Mouse (Mus musculus) embryo, embryonic 9.5 days (tissue): ENCODE measurements around the gene Slc45a3.

Experiments
- DNase-seq: peaks from one replicate; pipeline ENCODE4 v3.0.0-alpha.2; 2017; ENCODE audit errors: extremely low spot score

Slc45a3 gene

GRCm38 (mm10) chr1:131993169-131994040, 30.6 kb downstream of the Slc45a3 start:
- no peak for DNase-seq

DNA sequence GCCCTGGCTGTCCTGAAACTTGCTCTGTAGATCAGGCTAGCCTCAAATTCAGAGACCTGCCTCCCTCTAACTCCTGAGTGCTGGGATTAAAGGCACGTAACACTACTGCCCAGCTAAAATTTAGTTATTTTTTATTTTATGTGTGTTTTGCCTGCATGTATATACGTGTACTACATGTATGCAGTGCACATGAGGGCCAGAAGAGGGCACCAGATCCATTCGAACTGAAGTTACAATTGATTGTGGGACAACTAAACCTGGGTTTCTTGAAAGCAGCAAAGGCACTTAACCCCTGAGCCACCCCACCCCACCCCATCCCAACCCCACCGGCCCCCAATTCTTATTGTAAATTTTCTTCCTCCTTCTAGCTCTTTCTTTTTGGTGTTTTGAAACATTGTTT, 32.3 kb downstream of the Slc45a3 start:
- peak; percentile 48 for DNase-seq

GRCm38 (mm10) chr1:132000506-132000905, 37.7 kb downstream of the Slc45a3 start:
- DNase-seq, result no peak

DNA sequence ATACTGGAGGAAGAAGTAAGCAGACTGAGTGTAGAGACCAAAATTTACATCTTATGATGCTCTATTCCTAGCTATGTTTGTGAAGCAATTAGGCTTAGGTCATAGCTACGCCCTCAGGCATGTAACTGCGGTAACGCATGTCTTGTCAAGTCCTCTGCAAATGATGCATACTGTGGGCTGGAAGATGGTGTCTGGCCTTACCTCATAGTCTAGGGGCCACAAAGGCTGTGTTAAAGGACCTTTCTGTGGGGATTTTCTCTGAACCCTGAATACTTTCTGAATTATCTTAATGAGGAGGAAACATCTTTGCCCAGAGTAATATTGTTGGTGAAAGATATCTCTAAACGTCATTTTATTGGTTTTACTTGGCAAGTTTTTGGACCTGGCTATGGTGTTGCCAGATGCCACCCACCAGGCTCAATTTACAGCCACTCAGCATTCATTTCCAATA, 39.1 kb downstream of the Slc45a3 start:
- no peak for DNase-seq

DNA sequence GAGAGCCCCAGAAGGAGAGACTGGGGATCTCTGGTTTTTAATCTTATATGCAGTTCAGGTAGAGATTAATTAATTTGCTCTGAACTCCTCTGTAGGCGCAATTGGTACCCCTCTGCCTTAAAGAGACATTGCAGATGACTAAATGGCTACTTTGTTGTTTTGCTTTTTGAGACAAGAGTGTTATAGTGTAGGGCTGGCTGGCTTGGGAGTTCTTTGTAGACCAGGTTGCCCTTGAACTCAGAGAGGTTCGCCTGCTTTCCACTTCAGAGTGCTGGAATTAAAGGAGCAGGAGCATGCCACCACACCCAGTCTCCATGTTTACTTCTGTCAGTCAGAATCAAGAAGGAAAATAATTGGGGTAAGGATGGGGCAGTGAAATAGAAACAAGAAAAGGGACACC, 40.3 kb downstream of the Slc45a3 start:
- no peak for DNase-seq

DNA sequence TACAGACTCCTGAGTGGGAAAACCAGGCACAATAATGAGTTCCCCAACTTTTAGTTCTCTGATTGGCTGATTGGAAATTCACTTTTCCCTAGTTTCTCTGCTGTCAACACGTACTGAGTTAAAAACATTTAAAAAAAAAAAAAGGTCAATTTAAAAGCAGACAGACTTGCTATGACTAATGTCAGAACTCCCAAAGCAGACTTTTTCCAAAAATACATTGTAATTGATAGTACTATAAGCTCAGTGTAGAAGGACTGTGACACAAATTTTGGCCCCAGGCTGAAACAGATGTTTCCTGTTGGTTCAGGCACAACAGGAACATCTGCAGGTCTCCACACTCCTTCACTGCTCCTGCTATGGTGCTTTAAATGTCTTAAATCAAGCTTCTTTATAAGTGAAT, 41.0 kb downstream of the Slc45a3 start:
- no peak for DNase-seq

DNA sequence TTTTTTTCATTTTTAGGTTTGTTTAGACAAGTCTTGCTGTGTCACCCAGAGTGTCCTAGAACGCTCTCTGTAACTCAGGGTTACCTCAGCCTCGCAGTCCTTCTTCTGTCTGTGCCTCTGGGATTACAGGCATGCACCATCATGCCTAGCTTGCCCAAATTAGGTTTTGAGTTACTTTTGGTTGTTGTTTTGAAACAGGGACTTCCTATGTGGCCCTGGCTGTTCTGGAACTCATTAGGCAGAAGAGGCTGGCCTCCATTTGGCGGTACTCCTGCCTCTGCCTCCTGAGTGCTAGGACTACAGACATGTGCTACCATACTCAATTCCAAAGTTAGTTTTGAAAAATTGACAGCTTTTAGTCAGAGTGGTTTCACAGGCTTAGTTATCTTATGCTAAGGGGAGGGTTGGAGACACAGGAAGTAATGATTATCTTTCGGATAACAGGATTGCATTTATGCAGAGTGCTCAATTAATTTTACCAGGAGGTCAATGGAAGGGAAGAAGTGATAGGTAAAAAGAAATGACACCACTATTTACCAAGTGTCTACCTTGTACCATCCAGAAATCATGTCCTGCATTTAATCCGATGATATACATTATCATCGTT, 41.9 kb downstream of the Slc45a3 start:
- no peak for DNase-seq

DNA sequence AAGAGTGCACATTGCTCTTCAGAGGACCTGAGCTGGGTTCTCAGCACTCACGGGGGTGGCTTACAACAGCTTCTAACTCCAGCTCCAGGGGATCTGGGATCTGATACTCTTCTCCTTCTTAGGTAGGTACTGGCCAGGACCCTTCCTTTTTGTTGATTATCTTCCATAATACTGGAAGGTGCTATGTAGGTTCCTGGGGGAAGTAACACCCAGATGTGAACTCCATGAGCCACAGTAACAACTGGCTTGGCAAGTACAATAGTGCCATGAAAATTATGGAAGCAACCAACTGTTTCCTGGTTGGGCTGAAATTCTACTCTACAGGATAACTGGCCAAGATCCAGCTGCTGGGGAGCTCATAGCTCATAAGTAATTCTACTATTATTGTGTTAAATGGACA, 42.7 kb downstream of the Slc45a3 start:
- DNase-seq, result no peak

DNA sequence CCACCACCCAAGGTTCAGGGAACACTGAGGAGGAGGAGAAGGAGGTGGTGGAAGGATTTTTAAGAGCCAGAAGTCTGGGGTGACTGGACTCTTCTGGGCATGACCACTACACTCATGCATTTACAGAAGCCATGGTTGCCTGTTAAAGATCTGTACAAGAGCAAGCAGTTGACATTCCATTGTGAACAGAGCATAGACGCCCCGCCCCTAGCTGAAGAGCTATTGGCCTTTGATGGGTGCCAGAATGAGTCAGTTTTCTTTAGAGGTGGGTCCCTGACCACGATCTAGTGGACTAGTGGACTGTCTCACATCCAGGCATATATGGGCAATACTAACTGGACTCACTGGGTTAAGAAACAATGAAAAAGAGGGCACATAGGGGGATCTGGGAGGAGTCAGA, 43.3 kb downstream of the Slc45a3 start:
- DNase-seq, result no peak

DNA sequence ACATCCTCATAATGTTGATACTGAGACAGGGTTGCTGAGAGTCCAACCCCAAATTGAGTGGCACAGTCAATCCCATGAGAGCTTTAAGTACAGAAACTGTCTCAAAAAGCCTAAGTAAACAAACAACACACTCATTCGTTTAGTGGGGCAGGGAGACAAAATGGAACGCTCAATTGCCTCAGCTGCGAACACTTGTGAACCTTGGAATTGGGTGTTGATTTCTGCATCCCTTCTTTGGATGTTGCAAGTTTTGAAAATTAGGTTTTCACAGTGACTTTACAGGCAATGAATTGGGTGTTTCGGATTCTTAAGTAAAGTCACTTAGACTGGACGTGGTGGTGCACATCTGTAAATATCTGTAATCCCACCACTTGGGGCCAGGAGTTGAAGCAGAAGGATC, 44.0 kb downstream of the Slc45a3 start:
- DNase-seq, result no peak

DNA sequence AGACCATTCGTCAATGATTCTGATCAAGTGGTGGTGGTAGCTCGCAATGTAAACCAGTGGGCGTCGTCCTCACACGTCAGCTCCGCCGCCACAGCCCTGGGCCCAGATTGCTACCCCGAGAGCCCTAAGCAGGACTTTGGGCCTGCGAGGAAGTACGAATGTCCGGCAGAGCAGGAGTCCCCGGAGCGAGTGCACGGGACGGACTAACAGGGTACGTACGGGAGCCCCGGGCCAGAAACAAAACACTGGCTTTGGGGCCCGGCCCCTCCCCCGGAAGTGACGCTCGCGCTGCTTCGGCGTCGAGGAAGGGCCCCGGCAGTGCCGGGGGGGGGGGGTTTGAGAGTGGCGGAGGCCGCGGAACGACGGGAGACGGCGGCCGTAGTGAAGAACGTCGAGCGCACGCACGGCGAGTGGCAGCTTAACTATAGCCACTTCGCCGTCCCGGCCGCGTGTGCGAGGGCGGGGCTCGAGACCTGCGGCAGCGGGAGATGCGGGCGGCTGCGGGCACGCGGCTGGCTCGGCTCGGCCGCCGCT, 44.6 kb downstream of the Slc45a3 start, which contains the start of gene Elk4:
Gene Elk4 (plus strand): TSS at position 326 of the 534 bp plus-strand sequence.
- peak; percentile 93 for DNase-seq

- DNase-seq, result peak; percentile 92
Measured at GRCm38 (mm10) chr1:132007828-132008827, 45.4 kb downstream of the Slc45a3 start.

DNA sequence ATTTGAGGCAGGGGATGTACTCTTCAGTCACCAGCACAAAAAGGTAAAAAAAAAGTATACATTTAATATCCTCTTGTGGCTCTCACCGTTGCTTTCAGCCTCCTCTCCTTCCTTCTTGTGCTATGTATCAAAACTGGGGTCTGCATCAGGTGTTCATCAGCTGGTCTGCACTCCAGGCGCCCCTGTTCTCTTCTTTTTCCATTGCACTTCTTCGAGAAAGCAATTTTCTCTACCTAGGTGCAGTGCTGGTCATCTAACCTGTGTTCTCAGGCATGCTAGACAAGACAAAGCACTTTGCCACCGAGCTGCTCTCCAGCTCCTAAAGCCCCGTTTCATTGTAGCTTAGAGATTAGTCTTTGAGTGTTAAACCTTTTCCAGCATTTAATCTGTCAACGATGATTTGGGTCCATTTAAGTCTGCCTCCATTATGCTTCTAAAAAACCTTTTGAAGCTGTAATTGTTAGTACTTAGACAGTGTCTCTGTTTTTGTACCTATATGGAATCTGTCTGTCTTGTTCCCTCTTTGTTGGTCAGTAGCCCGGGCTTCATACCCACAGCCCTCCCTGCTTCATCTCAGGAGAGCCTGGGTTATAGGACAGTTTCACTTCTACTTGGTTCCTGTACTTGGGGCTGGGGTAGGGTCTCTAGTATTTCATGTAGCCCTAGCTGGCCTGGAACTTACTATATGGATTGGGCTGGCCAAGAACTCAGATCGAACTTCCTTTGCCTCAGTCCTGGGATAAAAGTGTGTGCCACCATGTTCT, 46.3 kb downstream of the Slc45a3 start:
- DNase-seq, result no peak

DNA sequence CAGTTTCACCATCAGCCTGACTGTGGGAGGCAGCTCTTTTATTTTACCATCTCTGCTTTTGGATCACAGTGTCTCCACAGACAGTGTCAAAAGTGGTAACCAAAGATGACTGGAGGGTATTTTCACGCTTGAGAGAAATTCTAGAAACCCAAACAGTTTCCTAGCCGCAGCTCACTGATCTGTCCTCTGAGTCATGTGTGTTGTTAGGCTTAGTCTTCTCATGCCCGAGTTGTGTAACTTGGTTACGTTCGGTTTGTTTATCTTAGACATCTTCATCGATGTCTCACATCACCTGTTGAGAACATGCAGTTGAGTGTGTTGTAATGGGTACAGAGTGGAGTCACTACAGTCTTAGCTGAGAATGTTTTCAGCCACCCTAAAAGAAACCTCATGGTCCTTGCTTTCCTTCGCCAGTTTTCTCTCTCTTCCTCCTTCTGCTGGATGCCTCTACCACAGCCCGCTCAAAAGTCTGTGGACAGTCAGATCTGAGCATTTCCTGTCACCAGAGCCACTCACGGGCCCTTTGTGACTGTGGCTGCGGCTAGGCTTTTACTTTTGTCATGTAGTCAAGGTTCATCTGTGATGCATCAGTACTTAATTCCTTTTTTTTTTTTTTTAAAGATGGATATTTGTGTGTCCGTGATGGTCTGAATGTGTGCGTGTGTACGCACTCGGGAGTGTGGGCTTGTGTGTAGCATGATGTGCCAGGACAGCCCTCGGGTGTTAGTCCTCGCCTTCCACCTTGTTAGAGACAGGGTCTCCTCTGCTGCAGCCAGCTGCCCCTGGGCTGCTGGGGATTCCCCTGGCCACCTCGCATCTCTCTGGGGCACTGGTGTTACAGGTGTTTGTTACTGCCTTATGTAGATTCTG, 48.1 kb downstream of the Slc45a3 start:
- DNase-seq, result no peak

- DNase-seq, result no peak
Measured at GRCm38 (mm10) chr1:132011785-132012184, 49.0 kb downstream of the Slc45a3 start.

DNA sequence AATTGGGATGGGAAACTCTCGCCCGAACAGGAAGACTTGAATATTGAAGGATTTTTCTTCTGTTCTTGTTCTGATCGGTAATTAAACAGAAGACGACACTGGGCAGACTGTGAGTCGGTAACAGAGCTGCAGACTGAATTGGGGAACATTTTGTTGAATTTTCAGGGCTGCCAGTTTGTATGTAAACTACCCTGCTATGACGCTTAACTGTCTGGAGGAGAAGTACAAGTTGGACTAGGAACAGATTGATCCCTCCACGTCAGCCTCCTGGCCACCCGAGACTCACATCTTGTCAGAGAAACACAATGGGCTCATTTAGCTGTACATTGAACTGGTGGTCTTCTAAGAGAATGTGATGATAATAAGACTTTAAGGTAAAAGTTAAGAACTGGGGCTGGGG, 50.1 kb downstream of the Slc45a3 start:
- DNase-seq, result no peak

- DNase-seq, result no peak
Measured at GRCm38 (mm10) chr1:132014800-132015199, 52.0 kb downstream of the Slc45a3 start.

DNA sequence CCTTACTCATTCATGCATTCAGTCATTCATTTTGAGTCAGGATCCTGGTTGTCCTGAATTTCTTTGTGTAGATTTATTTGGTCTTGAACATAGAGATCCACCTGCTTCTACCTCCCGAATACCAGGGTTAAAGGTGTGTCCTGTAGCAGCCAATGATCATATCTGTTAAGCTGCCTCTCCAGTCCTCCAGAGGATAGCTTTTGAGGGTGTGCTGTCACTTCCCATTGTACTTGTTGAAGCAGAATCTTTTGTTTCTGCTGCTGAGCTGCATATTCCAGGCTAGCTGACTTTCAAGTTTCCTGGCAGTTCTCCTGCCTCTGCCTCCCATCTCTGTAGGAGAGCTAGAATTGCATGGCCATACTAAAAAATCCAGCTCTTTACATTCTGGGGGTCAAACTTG, 53.9 kb downstream of the Slc45a3 start:
- no peak for DNase-seq

DNA sequence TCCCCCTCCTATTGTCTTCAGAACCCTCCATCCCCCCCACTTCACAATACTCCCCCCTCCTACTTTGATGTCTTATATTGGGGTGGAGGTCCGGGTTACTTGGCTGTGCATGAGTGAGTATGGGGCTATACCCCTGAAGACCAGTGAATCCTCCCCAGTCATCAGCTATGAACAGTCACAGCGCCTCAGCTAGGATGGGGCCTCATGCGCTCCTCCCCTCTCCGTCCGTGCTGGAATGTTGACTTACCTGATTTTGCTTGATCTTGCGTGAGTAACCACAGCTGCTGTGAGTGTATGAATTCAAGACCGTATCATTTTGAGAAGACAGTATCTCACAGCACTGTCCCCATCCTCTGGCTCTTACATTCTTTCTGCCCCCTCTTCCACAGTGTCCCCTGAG, 57.1 kb downstream of the Slc45a3 start:
- DNase-seq, result no peak

- no peak for DNase-seq
Measured at GRCm38 (mm10) chr1:132022107-132022506, 59.3 kb downstream of the Slc45a3 start.
